Mouse (Mus musculus) left cerebral cortex, postnatal 25 days (tissue): ENCODE measurements at regions not wholly inside any gene's neighbourhood (a gene's known extent, or its start where the extent isn't known, plus 50 kb on each side); places are given as distances from the start of the nearest gene placed in this dataset.
"Not testable (repeated sequence)": the region's sequence is repeated elsewhere in the genome, so short reads cannot be mapped to it uniquely, and the experiment has no call there.

ENCODE experiments used
- DNase-seq, 2 experiments: peaks; one replicate each; pipeline ENCODE4 v3.0.0; 2022; ENCODE audit warnings: low spot score in 2 of 2, mixed read lengths in 1 of 2
- intact Hi-C: fragments of 180-260 bp; cut with DNase I; formaldehyde crosslinking; loops from one replicate; pipeline ENCODE4 v1.15.1; 2025
- microRNA-seq, 2 experiments: library from miRNA; unstranded; fragments of <30 nt; microRNA quantifications; one replicate each; pipeline ENCODE4 v1.2.0; 2022

- DNase-seq, intact Hi-C loops: not testable (repeated sequence)
Measured at GRCm38 (mm10) chr12:23216521-23216920, 563.5 kb downstream of the Gm10330 start.

GRCm38 (mm10) chr12:23189546-23189945, 590.5 kb downstream of the Gm10330 start:
- intact Hi-C loops = not testable (repeated sequence)

GRCm38 (mm10) chr12:23189110-23189509, 591.0 kb downstream of the Gm10330 start:
- DNase-seq, intact Hi-C loops: not testable (repeated sequence)

More at GRCm38 (mm10) chr12:23189546-23189945, 590.5 kb downstream of the Gm10330 start:
- peak; percentile 1 to 5 for DNase-seq

Small RNA genes in the stretch of these regions (microRNA-seq; reads per million reads assigned to microRNA genes)
- 0 reads per million in 2 experiments for gene Gm26140
